Mouse (Mus musculus): ENCODE results near the gene Def6.

GRCm38 (mm10) chr17:28260543-28260909 lies 52.9 kb downstream of the Def6 start:
- TF ChIP-seq RCOR1 (conservative IDR thresholded peaks at IDR 0.05; ENCODE audit: low read depth, low read length) (no peak), E2F4 (IDR thresholded peaks at IDR 0.05; ENCODE audit: insufficient replicate concordance, low read depth, low read length) (no peak), CHD2 (IDR thresholded peaks at IDR 0.05; ENCODE audit: low read length) (no peak), MAX (IDR thresholded peaks at IDR 0.05; ENCODE audit: low read length) (no peak), ZNF384 (IDR thresholded peaks at IDR 0.05; ENCODE audit: low read depth, low read length) (no peak), HCFC1 (IDR thresholded peaks at IDR 0.05; ENCODE audit: low read depth, low read length) (no peak)
